Mouse (Mus musculus): Measurements from ENCODE around the gene Gna15.

The Gna15 gene

GRCm38 (mm10) chr10:81495151-81495550, 28.9 kb downstream of the Gna15 start:
- peak; percentile 94 for DNase-seq

- DNase-seq: peak; percentile 92
Measured at GRCm38 (mm10) chr10:81494260-81495041, 29.6 kb downstream of the Gna15 start.

- peak; percentile 92 for DNase-seq
Measured at GRCm38 (mm10) chr10:81493601-81494220, 30.3 kb downstream of the Gna15 start.

- peak; percentile 90 for DNase-seq
Measured at GRCm38 (mm10) chr10:81492606-81493240, 31.3 kb downstream of the Gna15 start.

- peak; percentile 90 for DNase-seq
Measured at GRCm38 (mm10) chr10:81491018-81491417, 33.0 kb downstream of the Gna15 start.

GRCm38 (mm10) chr10:81489941-81490340, 34.1 kb downstream of the Gna15 start:
- peak; percentile 90 for DNase-seq

GRCm38 (mm10) chr10:81488081-81488480, 35.9 kb downstream of the Gna15 start:
- peak; percentile 94 for DNase-seq

- DNase-seq: peak; percentile 91
Measured at GRCm38 (mm10) chr10:81486496-81486895, 37.5 kb downstream of the Gna15 start.

GRCm38 (mm10) chr10:81485479-81486018, 38.5 kb downstream of the Gna15 start:
- peak; percentile 83 for DNase-seq

GRCm38 (mm10) chr10:81485060-81485449, 39.0 kb downstream of the Gna15 start:
- DNase-seq: peak; percentile 91

- DNase-seq: peak; percentile 92
Measured at GRCm38 (mm10) chr10:81484441-81485059, 39.5 kb downstream of the Gna15 start.

- DNase-seq: peak; percentile 91
Measured at GRCm38 (mm10) chr10:81483983-81484382, 40.0 kb downstream of the Gna15 start.

GRCm38 (mm10) chr10:81482533-81482889, 41.5 kb downstream of the Gna15 start, which contains the start of gene Celf5:
TSS of gene Celf5 (minus strand) at chr10:81482709.
- peak; percentile 93 for DNase-seq

GRCm38 (mm10) chr10:81481605-81482532, 42.2 kb downstream of the Gna15 start:
- peak; percentile 92 for DNase-seq

- peak; percentile 76 for DNase-seq
Measured at GRCm38 (mm10) chr10:81474461-81474860, 49.6 kb downstream of the Gna15 start.

GRCm38 (mm10) chr10:81473003-81473451, 51.0 kb downstream of the Gna15 start:
- peak; percentile 87 for DNase-seq

GRCm38 (mm10) chr10:81472403-81473002, 51.5 kb downstream of the Gna15 start:
- DNase-seq: peak; percentile 80

GRCm38 (mm10) chr10:81470454-81470853, 53.6 kb downstream of the Gna15 start:
- DNase-seq: peak; percentile 74

- DNase-seq: peak; percentile 80
Measured at GRCm38 (mm10) chr10:81469253-81469652, 54.8 kb downstream of the Gna15 start.

- DNase-seq: peak; percentile 86
Measured at GRCm38 (mm10) chr10:81467670-81468235, 56.3 kb downstream of the Gna15 start.

- DNase-seq: peak; percentile 88
Measured at GRCm38 (mm10) chr10:81466881-81467280, 57.1 kb downstream of the Gna15 start.

All from heart, adult 11 months (tissue).